Mouse (Mus musculus): Measurements from ENCODE around the gene Slc38a8.

DNA sequence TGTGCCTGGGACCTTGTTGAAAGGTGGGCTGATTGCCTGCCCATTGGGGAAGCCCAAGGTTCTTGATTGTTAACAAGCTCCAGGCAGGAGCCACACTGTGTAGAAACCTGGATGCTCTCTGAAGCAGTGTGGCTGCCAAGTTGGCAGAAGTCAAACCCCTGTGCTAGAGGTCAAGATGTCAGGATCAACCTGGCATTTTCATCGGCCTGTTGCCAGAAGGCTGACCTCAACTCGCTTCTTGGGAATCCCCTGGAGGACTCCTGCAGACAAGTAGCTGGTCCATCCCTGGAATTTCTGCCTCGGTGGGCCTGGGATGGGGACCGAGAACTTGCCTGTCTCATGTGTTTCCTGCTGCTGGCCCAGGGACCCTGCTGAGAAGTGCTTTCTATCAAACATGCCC lies 613 bp upstream of the Slc38a8 start:
- no peak for TF ChIP-seq CTCF (IDR thresholded peaks at IDR 0.05; ENCODE audit: low read depth)
- TF ChIP-seq EP300 (IDR thresholded peaks at IDR 0.05; ENCODE audit: low read depth): no peak
